Mouse (Mus musculus): ENCODE measurements at regions not wholly inside any gene's neighbourhood (a gene's known extent, or its start where the extent isn't known, plus 50 kb on each side); places are given as distances from the start of the nearest gene placed in this dataset.

DNA sequence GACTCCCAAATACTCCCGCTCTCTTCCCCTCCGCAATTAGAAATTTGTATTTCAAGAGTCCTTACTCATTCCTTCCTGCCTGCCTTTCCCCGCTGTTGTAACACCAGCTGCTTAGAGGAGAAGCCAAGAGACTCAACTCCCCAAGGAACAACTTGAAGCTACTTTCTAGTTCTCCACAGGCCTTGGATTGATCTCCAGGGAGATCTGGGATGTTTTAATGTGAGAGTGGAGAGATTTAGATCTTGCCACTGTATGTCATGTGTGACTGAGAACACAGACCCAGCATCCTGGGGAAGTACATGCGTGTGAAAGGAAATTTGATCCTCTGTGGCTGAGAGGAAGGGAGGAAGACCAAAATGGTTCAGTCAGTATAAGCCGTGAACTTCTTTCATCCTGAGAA lies 335.4 kb downstream of the Ets1 start:
- TF ChIP-seq POLR2A (IDR thresholded peaks at IDR 0.05; ENCODE audit: low read depth, low read length) (no peak), CTCF (conservative IDR thresholded peaks at IDR 0.05; ENCODE audit: insufficient read depth, insufficient read length, low read depth, low read length) (no peak)
